Mouse (Mus musculus) stomach, postnatal 0 days (tissue): ENCODE measurements around the gene Lrpprc.

ENCODE experiments used
- CTCF ChIP-seq: IDR thresholded peaks from 2 replicates; pipeline ENCODE4 v1.5.1; 2016; ENCODE audit warnings: antibody characterized with exemption, low read depth, mild to moderate bottlenecking, moderate library complexity
- EP300 ChIP-seq: optimal IDR thresholded peaks from 2 replicates; pipeline ENCODE3; 2016; ENCODE audit warnings: antibody characterized with exemption

- TF ChIP-seq CTCF (no peak), EP300 (no peak)
Observed at GRCm38 (mm10) chr17:84791156-84791555, 567 bp upstream of the Lrpprc start.
